Mouse (Mus musculus): ENCODE measurements around the gene Fam78a.
A peak's percentile ranks its signal among the peaks of the same experiment; 100 is the strongest.

Fam78a gene

GRCm38 (mm10) chr2:32102944-32103343 is 18.3 kb upstream of the Fam78a start:
- ATAC-seq (ENCODE audit: low TSS enrichment), result no peak

GRCm38 (mm10) chr2:32096122-32096420 is 11.4 kb upstream of the Fam78a start:
- 0 out of 2 replicates have a peak, but pooled peaks have one; percentile 1 for ATAC-seq (ENCODE audit: low TSS enrichment)

- peak; percentile 96 for ATAC-seq (ENCODE audit: low TSS enrichment)
These were observed 10.9 kb upstream of the Fam78a start, which contains the start of gene Plpp7 for GRCm38 (mm10) chr2:32095351-32096121. Gene Plpp7, plus strand, starts transcription at chr2:32095528.

- no peak for ATAC-seq (ENCODE audit: low TSS enrichment)
These were observed 9.5 kb upstream of the Fam78a start for GRCm38 (mm10) chr2:32094001-32094707.

GRCm38 (mm10) chr2:32091956-32092355 is 7.3 kb upstream of the Fam78a start:
- no peak for ATAC-seq (ENCODE audit: low TSS enrichment)

- ATAC-seq (ENCODE audit: low TSS enrichment), result no peak
These were observed 5.5 kb upstream of the Fam78a start for GRCm38 (mm10) chr2:32090145-32090544.

- ATAC-seq (ENCODE audit: low TSS enrichment), result no peak
These were observed 4.9 kb upstream of the Fam78a start for GRCm38 (mm10) chr2:32089606-32090005.

- ATAC-seq (ENCODE audit: low TSS enrichment), result peak; percentile 53
These were observed 3.8 kb upstream of the Fam78a start for GRCm38 (mm10) chr2:32088372-32088981.

- ATAC-seq (ENCODE audit: low TSS enrichment), result no peak
These were observed 2.9 kb upstream of the Fam78a start for GRCm38 (mm10) chr2:32087606-32088005.

- ATAC-seq (ENCODE audit: low TSS enrichment), result no peak
These were observed 574 bp upstream of the Fam78a start for GRCm38 (mm10) chr2:32085231-32085630.

GRCm38 (mm10) chr2:32084872-32085199 is 179 bp upstream of the Fam78a start:
- no peak for ATAC-seq (ENCODE audit: low TSS enrichment)

- peak; percentile 20; the same call in 1 of the 2 replicates for ATAC-seq (ENCODE audit: low TSS enrichment)
These were observed 1.3 kb downstream of the Fam78a start for GRCm38 (mm10) chr2:32083159-32084011.

GRCm38 (mm10) chr2:32082229-32082628 is 2.4 kb downstream of the Fam78a start:
- no peak for ATAC-seq (ENCODE audit: low TSS enrichment)

- ATAC-seq (ENCODE audit: low TSS enrichment), result no peak
These were observed 3.2 kb downstream of the Fam78a start for GRCm38 (mm10) chr2:32081296-32081929.

GRCm38 (mm10) chr2:32080681-32081080 is 4.0 kb downstream of the Fam78a start:
- no peak for ATAC-seq (ENCODE audit: low TSS enrichment)

GRCm38 (mm10) chr2:32079191-32079725 is 5.4 kb downstream of the Fam78a start:
- no peak for ATAC-seq (ENCODE audit: low TSS enrichment)

GRCm38 (mm10) chr2:32078522-32078921 is 6.1 kb downstream of the Fam78a start:
- no peak for ATAC-seq (ENCODE audit: low TSS enrichment)

- ATAC-seq (ENCODE audit: low TSS enrichment), result no peak
These were observed 6.9 kb downstream of the Fam78a start for GRCm38 (mm10) chr2:32077744-32078143.

- no peak for ATAC-seq (ENCODE audit: low TSS enrichment)
These were observed 9.3 kb downstream of the Fam78a start for GRCm38 (mm10) chr2:32075368-32075767.

- no peak for ATAC-seq (ENCODE audit: low TSS enrichment)
These were observed 10.3 kb downstream of the Fam78a start for GRCm38 (mm10) chr2:32074404-32074803.

GRCm38 (mm10) chr2:32070747-32071146 is 13.9 kb downstream of the Fam78a start:
- ATAC-seq (ENCODE audit: low TSS enrichment), result no peak

Data from frontal cortex, adult (tissue).